Mouse (Mus musculus): ENCODE measurements around the gene Plekha5. TPM values are rescaled to one million over a fixed set of nuclear protein-coding genes. Genes with fewer than 3 reads are reported as not detected.

The Plekha5 gene
- polyA plus RNA-seq, 1 experiment: 19.0 TPM

DNA sequence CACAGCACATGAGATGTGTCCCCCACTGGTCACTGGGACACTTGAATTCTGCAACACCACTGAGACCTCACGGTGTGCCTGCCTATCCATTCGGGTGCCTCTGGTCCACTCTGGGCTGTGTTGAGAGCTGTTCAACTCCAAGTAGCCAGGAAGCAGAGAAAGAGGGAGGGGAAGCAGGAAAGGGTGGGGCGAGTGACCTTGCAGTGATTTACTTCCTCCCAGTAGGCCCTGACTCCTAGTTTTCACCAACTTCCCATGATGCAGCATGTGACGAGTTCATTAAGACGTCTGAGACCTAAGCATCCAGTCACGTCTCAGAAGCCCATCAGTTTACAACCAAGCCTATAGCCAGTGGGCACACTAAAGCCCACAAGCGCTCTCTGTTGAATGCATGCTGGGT, 78.0 kb downstream of the Plekha5 start:
- WGBS: 90% methylated on average over 7 of the region's 7 CpGs
- Histone ChIP-seq H3K4me1 (ENCODE audit: control insufficient read depth, insufficient read depth, insufficient read length, low read length) (no peaks in the 10 kb centered on the region; the same call in 1 of the 2 replicates), H3K27me3 (ENCODE audit: control insufficient read depth, insufficient read depth, low read length) (no peaks in the 10 kb centered on the region), H3K27ac (ENCODE audit: insufficient read depth, low read depth, low read length) (no peak overlapping the region), H3K36me3 (ENCODE audit: control insufficient read depth, insufficient read depth, low read length) (peaks cover 4% of the 10 kb centered on the region; the same call in 1 of the 2 replicates), H3K4me3 (ENCODE audit: low read depth, low read length) (no peak overlapping the region)
- no peak for TF ChIP-seq CTCF (IDR thresholded peaks at IDR 0.05; ENCODE audit: extremely low read depth, insufficient read length, insufficient replicate concordance, low read depth, low read length)
- TF ChIP-seq POLR2A (IDR thresholded peaks at IDR 0.05; ENCODE audit: low read depth, low read length): no peak

DNA sequence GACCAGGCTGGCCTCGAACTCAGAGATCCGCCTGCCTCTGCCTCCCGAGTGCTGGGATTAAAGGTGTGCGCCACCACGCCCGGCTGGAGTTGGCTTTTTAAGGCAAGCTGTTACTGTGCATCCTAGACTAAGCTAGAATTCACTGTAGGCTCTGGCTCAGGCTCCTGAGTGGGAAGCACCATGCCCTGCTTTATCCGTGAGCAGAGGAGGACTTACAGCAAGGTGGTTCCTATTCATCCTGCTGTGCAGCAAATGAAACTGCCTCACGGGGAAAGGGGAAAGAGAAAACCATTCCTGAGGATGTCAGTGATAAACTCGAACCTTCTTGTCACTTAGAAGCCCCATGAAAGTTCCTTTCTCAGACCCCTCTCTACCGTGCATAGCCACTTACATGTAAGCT, 80.9 kb downstream of the Plekha5 start:
- WGBS: 86% methylated on average over 10 of the region's 10 CpGs
- H3K4me1 ChIP-seq (ENCODE audit: control insufficient read depth, insufficient read depth, insufficient read length, low read length): no peaks in the 10 kb centered on the region; the same call in 1 of the 2 replicates
- H3K27ac ChIP-seq (ENCODE audit: insufficient read depth, low read depth, low read length): no peak overlapping the region
- no peak overlapping the region for H3K4me3 ChIP-seq (ENCODE audit: low read depth, low read length)
- TF ChIP-seq POLR2A (IDR thresholded peaks at IDR 0.05; ENCODE audit: low read depth, low read length) (no peak), CTCF (IDR thresholded peaks at IDR 0.05; ENCODE audit: extremely low read depth, insufficient read length, insufficient replicate concordance, low read depth, low read length) (no peak)
- no peaks in the 10 kb centered on the region for H3K27me3 ChIP-seq (ENCODE audit: control insufficient read depth, insufficient read depth, low read length)
- peaks cover 4% of the 10 kb centered on the region; the same call in 1 of the 2 replicates for H3K36me3 ChIP-seq (ENCODE audit: control insufficient read depth, insufficient read depth, low read length)

DNA sequence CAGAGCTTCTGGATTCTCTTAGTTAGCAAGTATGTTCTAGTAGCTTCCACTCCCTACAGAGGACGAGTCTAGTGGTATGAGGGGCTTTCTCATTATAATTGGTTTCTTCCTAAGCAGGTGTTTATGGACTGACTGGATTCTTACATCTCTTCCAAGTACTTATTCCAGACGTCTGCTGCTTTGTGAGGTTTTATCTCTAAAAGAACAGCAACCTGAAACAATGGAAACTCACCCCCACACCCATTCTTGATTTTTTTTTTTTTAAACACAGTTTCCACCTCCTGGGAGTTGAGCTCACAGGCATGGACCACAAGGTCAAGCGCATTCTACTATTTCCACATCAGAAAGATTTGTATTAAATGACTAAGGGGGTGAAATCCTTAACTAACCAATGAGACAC, 83.8 kb downstream of the Plekha5 start:
- Histone ChIP-seq H3K27ac (ENCODE audit: insufficient read depth, low read depth, low read length) (no peak overlapping the region), H3K4me3 (ENCODE audit: low read depth, low read length) (no peak overlapping the region), H3K4me1 (ENCODE audit: control insufficient read depth, insufficient read depth, insufficient read length, low read length) (no peaks in the 10 kb centered on the region; the same call in 1 of the 2 replicates), H3K36me3 (ENCODE audit: control insufficient read depth, insufficient read depth, low read length) (no peaks in the 10 kb centered on the region), H3K27me3 (ENCODE audit: control insufficient read depth, insufficient read depth, low read length) (no peaks in the 10 kb centered on the region)
- TF ChIP-seq CTCF (IDR thresholded peaks at IDR 0.05; ENCODE audit: extremely low read depth, insufficient read length, insufficient replicate concordance, low read depth, low read length): no peak
- TF ChIP-seq POLR2A (IDR thresholded peaks at IDR 0.05; ENCODE audit: low read depth, low read length): no peak
- 77% methylated on average over 3 of the region's 3 CpGs for WGBS

DNA sequence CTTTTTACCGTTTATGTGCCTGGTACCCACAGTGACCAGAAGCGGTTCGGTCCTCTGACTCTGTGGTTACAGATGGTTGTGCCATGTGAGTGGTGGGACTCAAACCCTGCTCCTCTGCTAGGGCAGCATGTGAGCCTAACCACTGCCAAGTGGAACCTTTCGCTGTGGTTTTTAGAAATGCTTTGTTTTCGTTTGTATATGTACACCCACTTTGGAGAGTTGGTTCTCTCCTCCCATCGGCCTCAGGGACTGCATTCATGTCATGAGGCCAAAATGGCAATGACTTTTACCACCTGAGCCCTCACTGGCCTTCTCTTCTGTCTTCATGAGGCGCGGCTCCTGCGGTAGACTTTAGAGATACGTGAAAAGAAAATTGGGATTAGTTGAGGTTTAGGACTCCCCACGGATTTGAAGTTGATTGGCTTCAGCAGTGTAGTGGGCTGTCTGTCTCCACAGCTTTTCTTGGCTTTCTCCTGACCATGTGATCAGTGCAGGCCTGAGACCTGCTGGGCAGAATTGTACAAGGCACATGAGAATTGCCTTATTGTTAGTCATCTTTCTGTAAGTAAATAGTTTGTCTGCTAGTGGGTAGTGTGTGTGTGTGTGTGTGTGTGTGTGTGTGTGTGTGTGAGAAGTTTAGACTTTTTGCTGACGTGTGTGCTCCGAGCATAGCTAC, 84.8 kb downstream of the Plekha5 start:
- no peak overlapping the region for H3K4me3 ChIP-seq (ENCODE audit: low read depth, low read length)
- H3K27me3 ChIP-seq (ENCODE audit: control insufficient read depth, insufficient read depth, low read length): no peaks in the 10 kb centered on the region
- no peaks in the 10 kb centered on the region; the same call in 1 of the 2 replicates for H3K4me1 ChIP-seq (ENCODE audit: control insufficient read depth, insufficient read depth, insufficient read length, low read length)
- no peak for TF ChIP-seq POLR2A (IDR thresholded peaks at IDR 0.05; ENCODE audit: low read depth, low read length)
- TF ChIP-seq CTCF (IDR thresholded peaks at IDR 0.05; ENCODE audit: extremely low read depth, insufficient read length, insufficient replicate concordance, low read depth, low read length): no peak
- no peak overlapping the region for H3K27ac ChIP-seq (ENCODE audit: insufficient read depth, low read depth, low read length)
- 86% methylated on average over 13 of the region's 13 CpGs for WGBS
- no peaks in the 10 kb centered on the region for H3K36me3 ChIP-seq (ENCODE audit: control insufficient read depth, insufficient read depth, low read length)

DNA sequence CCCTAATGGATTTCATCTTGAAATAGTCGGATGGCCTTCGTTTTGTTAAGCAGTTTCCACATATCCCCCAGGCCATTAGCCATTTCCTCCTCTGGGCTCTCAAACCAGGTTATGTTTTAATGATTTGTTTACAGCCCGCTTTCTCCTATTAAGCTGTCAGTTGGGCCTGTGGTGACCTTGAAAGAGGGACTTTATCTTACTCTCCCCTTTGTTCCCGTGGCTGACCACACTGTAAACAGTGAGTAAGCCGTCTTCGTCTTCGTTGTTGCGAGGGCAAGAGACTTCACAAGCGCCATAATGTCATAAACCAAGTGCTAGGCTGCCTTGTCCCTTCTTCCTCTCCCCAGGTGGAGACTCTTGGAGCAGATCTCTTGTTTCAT, 85.3 kb downstream of the Plekha5 start:
- 34% methylated on average over 9 of the region's 9 CpGs for WGBS
- no peak overlapping the region for H3K27ac ChIP-seq (ENCODE audit: insufficient read depth, low read depth, low read length)

DNA sequence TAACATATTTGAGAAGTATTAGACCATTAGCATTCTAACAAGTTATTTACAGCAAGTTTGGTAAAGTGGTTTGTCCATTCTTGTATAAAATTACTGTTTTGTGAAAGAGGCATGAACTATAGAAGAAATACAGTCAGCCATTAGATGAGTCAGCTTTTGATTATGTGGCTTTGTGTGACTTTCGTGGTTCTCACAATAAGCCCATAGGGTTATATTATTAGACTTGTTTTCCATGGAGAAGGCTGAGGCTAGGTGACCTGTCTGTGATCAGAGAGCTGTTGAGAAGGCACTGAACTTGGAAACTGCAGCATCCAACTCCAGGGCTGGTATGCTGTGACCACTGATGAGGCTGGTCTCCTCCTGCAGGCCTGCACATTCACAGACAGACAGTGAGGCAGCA, 88.2 kb downstream of the Plekha5 start:
- WGBS: 73% methylated on average over 1 of the region's 1 CpGs
- Histone ChIP-seq H3K36me3 (ENCODE audit: control insufficient read depth, insufficient read depth, low read length) (no peaks in the 10 kb centered on the region), H3K4me3 (ENCODE audit: low read depth, low read length) (no peak overlapping the region), H3K27me3 (ENCODE audit: control insufficient read depth, insufficient read depth, low read length) (no peaks in the 10 kb centered on the region), H3K27ac (ENCODE audit: insufficient read depth, low read depth, low read length) (no peak overlapping the region), H3K4me1 (ENCODE audit: control insufficient read depth, insufficient read depth, insufficient read length, low read length) (peaks cover 5% of the 10 kb centered on the region)
- no peak for TF ChIP-seq CTCF (IDR thresholded peaks at IDR 0.05; ENCODE audit: extremely low read depth, insufficient read length, insufficient replicate concordance, low read depth, low read length)
- no peak for TF ChIP-seq POLR2A (IDR thresholded peaks at IDR 0.05; ENCODE audit: low read depth, low read length)

More for the DNA sequence above, 85.3 kb downstream of the Plekha5 start:
- peaks cover under 1% of the 10 kb centered on the region; the same call in 1 of the 2 replicates for H3K4me1 ChIP-seq (ENCODE audit: control insufficient read depth, insufficient read depth, insufficient read length, low read length)
- no peaks in the 10 kb centered on the region for H3K36me3 ChIP-seq (ENCODE audit: control insufficient read depth, insufficient read depth, low read length)
- TF ChIP-seq CTCF (IDR thresholded peaks at IDR 0.05; ENCODE audit: extremely low read depth, insufficient read length, insufficient replicate concordance, low read depth, low read length) (no peak), POLR2A (IDR thresholded peaks at IDR 0.05; ENCODE audit: low read depth, low read length) (no peak)
- H3K27me3 ChIP-seq (ENCODE audit: control insufficient read depth, insufficient read depth, low read length): no peaks in the 10 kb centered on the region
- H3K4me3 ChIP-seq (ENCODE audit: low read depth, low read length): no peak overlapping the region

DNA sequence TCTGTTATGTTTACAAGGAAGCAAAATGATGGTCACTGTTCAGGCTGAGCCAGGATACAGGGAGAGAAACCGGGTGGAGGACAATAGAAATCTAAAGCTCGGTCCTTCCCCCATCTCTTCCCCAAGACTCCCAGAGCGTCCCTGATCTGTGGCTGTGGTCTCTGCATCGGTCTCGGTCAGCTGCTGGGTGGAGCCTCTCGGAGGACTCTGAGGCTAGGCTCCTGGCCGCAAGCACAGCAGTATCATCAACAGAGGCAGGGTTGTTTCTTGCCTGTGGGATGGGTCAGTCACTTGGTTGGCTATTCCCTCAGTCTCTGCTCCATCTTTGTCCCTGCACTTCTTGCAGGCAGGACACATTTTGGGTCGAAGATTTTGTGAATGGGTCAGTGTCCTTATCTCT, 88.6 kb downstream of the Plekha5 start:
- Histone ChIP-seq H3K27me3 (ENCODE audit: control insufficient read depth, insufficient read depth, low read length) (no peaks in the 10 kb centered on the region), H3K4me3 (ENCODE audit: low read depth, low read length) (no peak overlapping the region), H3K36me3 (ENCODE audit: control insufficient read depth, insufficient read depth, low read length) (no peaks in the 10 kb centered on the region), H3K27ac (ENCODE audit: insufficient read depth, low read depth, low read length) (no peak overlapping the region), H3K4me1 (ENCODE audit: control insufficient read depth, insufficient read depth, insufficient read length, low read length) (peaks cover 5% of the 10 kb centered on the region)
- TF ChIP-seq POLR2A (IDR thresholded peaks at IDR 0.05; ENCODE audit: low read depth, low read length): no peak
- TF ChIP-seq CTCF (IDR thresholded peaks at IDR 0.05; ENCODE audit: extremely low read depth, insufficient read length, insufficient replicate concordance, low read depth, low read length): no peak
- 76% methylated on average over 8 of the region's 8 CpGs for WGBS
